Mouse (Mus musculus) kidney, adult 18-20 months (tissue): ENCODE data around the gene Fmo1.

Source experiments
- DNase-seq: peaks from one replicate; pipeline ENCODE4 v3.0.0; 2021

Fmo1 gene

DNA sequence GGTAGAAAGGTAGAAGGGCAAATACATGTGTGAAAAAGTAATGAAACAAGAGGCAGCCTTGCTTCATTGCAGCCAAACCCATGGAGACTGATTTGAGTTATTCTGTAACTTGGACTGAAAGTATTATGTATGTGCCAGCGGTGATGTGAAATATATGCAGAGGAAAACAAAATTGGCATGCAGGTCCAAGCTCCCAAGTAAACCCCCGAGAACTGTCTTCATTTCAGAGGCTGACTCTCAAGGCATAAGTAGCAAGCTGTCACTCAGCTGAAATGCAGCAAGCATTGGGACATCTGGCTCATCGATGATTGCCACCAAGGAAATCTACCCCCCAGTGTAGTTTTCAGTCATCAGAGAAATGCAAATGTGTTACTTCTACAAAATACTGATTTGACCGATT is 81.2 kb downstream of the Fmo1 start:
- no peak for DNase-seq

DNA sequence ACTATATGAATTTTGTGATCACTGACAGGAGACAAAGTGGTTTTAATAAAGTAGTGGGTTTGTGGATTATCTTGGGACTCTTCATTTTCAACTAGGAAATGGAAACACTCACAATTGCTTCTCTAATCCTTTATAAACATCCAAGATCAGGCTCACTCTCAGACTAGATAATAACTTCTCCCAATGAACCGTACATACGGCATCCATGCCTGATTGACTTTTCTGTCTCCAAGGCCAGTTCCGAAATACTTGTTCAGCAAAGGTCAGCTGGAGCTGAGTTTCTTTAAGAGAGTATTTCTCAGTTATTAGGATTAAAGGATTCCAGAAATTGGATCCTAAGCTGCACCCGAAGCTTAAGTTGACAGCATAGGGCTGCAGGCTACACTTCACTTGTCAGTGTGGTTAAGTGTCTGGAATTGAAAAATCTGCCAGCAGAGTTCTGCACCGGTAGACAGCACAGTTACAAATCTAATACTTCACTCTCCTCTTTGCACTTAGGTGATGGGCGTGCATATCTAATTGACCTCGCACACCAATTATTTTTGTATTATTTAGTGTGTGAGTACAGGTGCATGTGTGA is 82.7 kb downstream of the Fmo1 start:
- DNase-seq: no peak

DNA sequence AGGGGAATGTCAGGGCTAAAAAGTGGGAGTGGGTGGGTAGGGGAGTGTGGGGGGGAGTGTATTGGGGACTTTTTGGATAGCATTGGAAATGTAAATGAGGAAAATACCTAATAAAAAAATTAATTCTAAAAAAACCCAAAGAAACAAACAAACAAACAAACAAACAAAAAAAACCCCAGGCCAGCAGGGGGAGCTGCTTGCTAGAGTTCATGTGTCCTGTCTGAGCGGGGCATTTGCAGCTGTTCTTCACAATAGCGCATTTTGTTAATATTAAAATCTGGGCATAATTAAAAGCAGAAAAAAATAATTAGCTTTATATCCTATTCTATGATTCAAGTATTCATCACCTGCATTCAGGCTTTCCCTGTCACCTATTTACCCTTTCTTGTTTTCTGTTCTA is 85.4 kb downstream of the Fmo1 start:
- peak; percentile 22 for DNase-seq
